Mouse (Mus musculus) CD4-positive, CD25-positive, alpha-beta regulatory T cell, adult 2 months (primary cell): Measurements from ENCODE around the gene Vmn1r181.
A peak's percentile ranks its signal among the peaks of the same experiment; 100 is the strongest.
"Not testable (repeated sequence)": the region's sequence is repeated elsewhere in the genome, so short reads cannot be mapped to it uniquely, and the experiment has no call there.

ENCODE experiments used
- DNase-seq: peaks from one replicate; pipeline ENCODE4 v3.0.0-alpha.2; 2012; ENCODE audit warnings: low read depth, low spot score

Vmn1r181 gene

DNA sequence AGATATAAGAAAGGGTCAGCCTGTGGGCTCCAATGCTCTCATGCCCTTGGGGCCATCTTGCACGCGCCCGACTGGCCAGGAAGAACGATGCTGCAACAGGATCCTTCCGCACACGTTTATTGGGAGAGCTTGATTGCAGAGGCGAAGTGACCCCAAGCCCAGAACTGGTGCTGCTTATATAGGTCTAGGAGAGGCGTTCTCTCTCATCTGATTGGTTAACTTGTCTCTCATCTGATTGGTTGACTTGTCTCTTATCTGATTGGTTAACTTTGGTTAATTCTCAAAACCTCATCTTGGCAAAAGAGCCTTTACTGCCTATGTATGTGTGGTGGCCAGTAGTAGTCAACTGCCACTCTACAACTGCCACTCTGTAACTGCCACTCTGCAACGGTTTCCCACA lies at the start of gene Vmn1r181:
Vmn1r181 (plus strand) TSS at position 301 of the 400 bp plus-strand sequence.
- not testable (repeated sequence) for DNase-seq

- no peak for DNase-seq
Measured at GRCm38 (mm10) chr7:23926678-23927077, 47.7 kb upstream of the Vmn1r181 start, which contains the start of gene Vmn1r179. Vmn1r179 (plus strand) TSS chr7:23926978.

DNA sequence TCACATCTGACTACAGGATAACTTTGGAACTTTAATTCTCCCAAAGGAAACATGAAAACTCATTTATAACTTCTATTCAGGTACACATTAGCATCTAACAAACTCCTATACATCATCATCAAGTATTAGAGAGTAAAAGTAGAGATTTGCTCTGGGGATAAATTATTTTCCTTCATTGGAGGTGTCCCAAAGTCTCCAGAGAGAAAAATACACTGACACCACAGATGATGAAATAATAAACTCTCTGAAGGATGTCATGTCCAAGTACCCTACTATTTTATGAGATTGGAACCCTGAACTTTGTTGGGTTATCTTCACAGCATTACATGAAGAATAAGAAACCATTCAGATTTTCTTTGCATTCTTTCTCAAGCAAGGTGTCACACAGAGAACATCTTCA lies 24.1 kb upstream of the Vmn1r181 start, which contains the start of gene Vmn1r180:
Vmn1r180 (plus strand) TSS at position 301 of the 400 bp plus-strand sequence.
- DNase-seq, result no peak

GRCm38 (mm10) chr7:23968044-23968443 lies 6.4 kb upstream of the Vmn1r181 start:
- peak; percentile 16 for DNase-seq

DNA sequence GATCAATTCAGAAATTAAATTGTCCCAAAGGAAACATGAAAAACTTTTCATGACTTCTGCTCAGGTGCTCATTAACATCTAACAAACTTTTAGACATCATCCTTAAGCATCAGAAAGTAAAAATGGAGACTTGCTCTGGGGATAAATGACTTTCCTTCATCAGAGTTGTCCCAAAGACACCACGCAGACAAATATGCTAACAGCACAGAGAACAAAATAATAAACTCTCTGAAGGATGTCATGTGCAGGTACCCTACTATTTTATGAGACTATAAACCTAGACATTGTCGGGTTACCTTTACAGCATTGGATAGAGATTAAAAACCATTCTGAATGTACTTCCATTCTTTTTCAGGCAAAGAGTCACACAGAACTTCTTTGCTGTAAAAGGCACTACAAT lies 27.0 kb downstream of the Vmn1r181 start, which contains the start of gene V1rd19:
V1rd19 (plus strand) TSS at position 301 of the 400 bp plus-strand sequence.
- no peak for DNase-seq
